Mouse (Mus musculus) ES-Bruce4 (cell line): ENCODE results near the gene Polg.

Experiments
- CTCF ChIP-seq: IDR thresholded peaks from one replicate; pipeline ENCODE4 v1.8.1; 2011; ENCODE audit warnings: low read depth, low read length
- EP300 ChIP-seq: IDR thresholded peaks from 2 replicates; pipeline ENCODE4 v1.6.1; 2011; ENCODE audit warnings: low read depth, low read length; ENCODE audit not compliant: insufficient read depth
- POLR2A ChIP-seq: IDR thresholded peaks from one replicate; pipeline ENCODE4 v1.8.1; 2011; ENCODE audit warnings: low read length; ENCODE audit not compliant: insufficient read depth

DNA sequence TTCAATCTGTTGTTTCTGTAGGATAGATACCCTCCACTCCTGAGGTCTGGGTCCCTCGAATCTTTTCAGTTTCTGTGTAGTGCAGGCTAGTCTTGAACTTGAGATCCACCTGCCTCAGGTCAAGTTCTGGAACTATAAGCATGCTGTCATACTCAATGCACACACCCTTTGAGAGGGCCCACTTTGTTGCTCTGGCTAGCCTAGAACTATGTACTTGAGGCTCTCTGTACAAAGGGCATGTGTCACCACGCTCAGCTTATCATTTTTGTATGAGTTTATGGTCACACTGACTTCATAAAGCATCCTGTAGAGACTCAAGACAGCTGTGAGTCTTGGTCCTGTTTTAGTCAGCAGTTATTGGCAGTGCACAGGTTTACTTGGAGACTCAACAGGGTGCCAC is 19.1 kb downstream of the Polg start:
- no peak for TF ChIP-seq POLR2A
- no peak for TF ChIP-seq CTCF
- no peak for TF ChIP-seq EP300
